Mouse (Mus musculus) embryo, embryonic 11 days (tissue): ENCODE measurements at regions not wholly inside any gene's neighbourhood (a gene's known extent, or its start where the extent isn't known, plus 50 kb on each side); places are given as distances from the start of the nearest gene placed in this dataset.
A peak's percentile ranks its signal among the peaks of the same experiment; 100 is the strongest.

ENCODE experiments used
- DNase-seq: peaks from one replicate; pipeline ENCODE4 v3.0.0-alpha.2; 2015

DNA sequence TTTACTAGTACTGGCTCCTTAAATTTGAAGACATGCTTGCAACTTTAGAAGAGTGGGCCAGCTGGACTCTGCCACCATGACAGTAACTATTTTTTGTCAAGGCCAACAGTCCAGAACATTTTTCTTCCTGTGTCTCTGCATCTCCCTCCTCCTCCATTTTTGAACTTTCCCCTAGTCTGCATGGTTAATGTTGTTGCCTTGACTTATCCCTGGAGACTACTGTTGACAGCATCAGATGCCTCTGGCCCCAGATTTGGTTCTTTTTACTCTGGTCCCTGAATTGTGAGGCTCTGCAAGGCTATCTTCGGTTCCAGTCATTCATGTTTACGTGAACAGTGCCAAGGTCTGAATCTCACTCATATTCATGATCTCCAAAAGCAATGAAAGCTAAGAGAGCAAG is 724.4 kb upstream of the 2610301B20Rik start:
- no peak for DNase-seq

DNA sequence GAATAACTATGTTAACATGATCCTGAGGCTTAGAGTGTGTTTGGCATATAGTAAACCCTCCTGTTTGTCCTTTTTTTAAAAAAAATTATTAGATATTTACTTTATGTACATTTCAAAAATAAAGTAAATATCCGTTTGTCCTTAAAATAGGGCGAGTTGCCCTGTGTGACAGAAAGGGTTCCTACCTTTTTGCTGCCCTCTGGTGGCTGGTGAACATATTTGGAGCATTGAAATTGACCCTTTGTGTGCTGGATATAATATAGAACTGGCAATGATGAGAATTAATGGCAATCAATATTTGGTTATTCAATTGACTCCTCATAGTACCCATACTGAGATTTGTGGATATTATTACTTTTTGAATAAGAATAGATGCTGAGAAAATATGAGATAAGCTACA is 723.8 kb upstream of the 2610301B20Rik start:
- peak; percentile 62 for DNase-seq

DNA sequence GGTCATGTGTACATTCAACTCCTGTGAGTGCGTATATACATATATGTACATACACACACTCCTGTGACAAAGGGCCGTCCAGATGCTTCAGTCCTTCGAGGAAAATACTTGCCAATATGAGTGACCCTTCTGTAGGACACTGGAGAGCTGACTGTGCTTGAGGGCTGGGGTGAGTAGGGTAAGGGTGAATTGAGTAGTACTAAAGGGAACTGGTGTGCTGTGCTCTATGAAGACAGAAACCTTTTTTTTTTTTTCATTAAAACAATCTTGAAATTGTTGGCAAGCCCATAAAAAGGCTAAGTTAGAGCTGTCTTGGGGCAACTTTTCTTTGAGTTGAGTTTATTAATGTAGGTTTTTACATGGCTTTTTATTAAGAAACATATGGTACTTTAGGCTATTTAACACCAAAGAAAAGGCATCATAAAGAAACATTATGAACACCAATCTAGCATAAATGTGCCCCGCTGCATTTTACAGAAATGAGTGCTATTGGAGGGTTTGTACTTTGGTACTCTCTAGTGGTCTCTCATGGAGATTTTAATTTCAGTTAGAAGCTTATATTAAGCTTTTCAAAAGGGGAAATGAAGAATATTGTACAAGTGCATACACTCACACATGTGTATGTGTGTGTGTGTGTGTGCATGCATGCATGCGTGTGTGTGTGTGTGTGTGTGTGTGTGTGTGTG is 718.5 kb upstream of the 2610301B20Rik start:
- no peak for DNase-seq

DNA sequence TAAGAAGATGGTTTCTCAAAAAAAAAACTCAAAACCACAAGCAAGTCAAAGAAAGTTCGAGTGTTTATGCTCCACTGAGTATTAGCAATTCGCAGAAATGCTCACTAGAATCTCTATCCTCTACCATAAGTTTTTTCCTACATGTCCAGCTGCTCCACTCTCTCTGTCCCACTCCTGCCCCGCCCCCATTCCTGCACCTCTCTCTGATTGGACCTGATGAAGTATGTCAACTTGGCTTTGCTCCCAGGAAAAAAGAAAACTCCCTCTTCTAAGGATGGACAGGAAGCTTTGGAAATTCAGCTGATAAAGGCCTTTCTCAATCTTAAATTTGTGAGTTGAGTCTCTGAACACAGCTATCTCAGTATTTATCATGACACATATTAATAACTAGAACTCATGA is 684.4 kb upstream of the 2610301B20Rik start:
- DNase-seq: no peak

DNA sequence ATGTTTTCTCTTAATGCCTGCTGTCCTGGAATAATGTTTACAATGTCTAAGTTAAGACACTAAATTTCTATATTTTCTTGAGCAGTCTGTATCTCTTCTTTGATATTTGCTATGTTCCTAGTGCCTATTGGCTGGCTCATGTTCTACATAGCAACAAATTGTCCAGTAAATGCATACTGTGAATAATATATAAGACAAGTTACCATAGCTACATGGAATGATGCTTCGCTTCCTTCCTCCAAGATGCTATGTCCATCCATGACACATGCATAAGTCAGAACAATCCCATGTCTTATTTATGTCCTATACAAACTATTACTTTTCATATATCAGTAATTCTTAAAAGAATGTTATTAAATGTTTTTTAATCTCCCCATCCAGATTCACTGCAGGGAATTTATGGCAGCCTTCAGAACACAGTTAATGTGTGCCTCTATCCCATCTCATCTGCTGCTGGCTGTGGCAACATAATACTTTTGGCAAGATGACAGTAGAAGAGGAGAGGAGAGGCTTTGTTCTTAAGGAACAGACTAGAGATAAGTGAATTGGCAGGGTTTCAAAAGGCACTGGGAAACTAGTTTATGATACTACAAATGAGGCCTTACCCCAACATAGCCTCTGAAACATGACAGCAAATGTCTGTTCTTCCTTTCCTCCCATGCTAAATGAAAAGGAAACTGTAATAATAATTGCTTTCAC is 676.9 kb upstream of the 2610301B20Rik start:
- no peak for DNase-seq

DNA sequence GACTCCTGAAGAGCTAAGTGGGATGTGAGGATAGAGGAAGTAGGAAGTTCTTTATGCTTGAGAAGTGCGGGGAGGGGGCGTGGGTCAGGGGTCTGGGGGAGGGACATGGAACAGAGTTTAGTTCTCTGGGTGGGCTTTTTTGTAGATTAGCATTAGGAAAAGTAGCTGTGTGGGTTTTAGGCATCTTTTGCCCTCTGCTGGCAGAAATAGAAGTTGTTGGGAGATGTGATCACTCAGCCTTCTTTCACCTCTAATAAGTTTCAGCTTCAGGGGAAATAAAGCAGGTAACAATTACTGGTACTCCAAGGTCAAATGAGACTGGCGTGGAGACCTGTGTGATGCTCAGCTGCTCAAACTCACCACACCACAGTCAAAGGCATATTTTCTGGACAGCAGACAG is 672.5 kb upstream of the 2610301B20Rik start:
- peak; percentile 50 for DNase-seq

DNA sequence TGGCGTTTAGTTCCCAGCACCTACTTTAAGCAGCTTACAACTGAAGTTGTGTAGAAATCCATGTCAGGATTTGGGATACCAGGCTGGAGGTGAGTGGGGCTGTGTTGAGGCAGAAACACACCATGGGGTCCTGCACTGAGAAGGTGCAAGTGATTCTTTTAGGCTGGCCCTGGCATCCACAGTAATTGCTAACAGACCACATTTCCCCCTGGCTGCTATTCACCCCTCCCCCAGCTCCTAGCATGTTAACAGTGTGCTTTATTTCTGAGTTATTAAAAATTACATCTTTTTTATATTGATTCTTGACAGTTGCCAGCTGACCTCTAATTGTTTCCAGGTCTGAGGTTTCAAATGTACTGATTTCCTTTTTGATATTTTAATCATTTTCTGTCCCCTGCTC is 670.1 kb upstream of the 2610301B20Rik start:
- DNase-seq: peak; percentile 50

DNA sequence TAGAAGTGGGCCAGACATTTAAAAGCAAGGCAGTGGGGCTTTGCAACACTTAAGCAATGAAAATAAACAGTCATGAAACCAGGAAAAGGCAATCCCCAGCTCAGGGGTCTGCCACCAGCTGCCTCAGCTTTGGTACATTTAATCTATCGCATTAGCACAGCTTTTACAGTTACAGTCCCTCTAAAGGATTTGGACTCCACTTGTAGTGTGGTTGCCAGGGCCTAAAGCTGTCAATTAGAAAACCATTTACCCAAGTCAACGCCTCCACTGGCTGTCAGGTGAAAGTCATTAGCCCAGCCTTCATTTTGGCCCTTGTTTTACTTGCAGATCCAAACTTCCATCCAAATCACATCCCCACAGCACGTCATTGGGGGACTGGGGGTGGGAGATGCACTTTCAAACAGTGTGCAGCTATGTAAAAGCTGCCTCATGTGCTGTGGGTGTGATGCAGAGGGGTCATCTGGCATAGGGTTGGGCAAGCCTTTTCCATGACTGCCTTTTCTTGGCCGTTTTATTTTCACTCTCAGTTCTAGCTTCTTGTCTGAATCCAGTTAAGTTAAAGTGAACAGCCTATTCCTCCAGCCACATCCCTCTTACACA is 664.9 kb upstream of the 2610301B20Rik start:
- DNase-seq: no peak

DNA sequence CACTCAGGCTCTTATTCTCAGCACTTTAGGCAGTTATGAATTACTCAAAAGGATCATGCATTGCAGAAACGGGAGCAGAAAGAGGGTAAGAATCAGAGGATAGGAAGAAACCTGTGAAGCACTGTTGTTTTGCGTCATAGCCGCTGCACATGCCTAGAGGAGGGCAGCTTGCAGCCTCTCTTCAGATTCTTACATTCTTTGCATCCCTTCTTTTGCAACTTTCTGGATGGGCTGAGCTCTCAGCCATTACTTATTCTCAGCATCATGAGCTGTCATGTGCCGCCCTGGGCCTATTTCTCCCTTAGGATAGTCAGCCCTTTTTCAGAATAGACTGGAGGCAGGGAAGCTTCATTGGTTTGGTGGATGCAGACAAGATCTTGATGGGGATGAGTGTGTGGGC is 663.0 kb upstream of the 2610301B20Rik start:
- no peak for DNase-seq

DNA sequence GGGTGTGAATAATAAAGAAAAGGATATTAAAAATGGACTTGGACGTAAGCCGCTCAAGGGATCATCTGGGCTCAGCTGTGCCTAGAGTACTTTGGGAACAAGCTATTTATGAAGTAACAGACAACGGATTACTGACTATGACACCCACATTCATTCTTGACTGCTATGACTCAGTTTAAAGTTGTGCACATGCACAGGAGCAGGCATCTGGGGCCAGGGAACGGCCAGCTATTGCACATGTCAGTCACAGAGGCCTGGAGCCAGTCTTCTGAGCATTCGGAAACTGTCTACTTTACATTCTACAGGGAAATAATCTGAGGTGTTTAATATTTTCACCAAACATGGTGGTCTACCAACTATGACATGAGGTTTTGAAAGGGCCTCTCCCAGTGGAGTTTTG is 639.0 kb upstream of the 2610301B20Rik start:
- DNase-seq: no peak

DNA sequence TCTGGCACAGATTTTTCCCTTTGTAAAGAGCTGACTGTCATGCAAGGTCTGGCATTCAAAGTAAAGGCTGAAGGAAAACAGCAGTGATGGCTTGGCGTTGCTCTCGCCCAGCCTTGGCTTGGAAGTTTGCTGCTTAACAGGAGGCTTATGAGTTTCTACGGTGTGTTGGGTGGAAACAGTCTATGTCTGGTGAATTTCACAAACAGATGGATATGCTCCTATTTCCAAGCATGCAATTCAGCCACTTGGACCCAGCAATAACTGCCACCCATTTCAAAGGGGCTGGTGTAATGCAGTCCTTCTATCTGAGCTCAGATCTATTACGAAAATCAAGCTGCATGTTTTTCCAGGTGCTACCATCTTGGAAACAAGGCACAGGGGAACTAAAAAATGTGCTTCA is 632.2 kb upstream of the 2610301B20Rik start:
- no peak for DNase-seq

DNA sequence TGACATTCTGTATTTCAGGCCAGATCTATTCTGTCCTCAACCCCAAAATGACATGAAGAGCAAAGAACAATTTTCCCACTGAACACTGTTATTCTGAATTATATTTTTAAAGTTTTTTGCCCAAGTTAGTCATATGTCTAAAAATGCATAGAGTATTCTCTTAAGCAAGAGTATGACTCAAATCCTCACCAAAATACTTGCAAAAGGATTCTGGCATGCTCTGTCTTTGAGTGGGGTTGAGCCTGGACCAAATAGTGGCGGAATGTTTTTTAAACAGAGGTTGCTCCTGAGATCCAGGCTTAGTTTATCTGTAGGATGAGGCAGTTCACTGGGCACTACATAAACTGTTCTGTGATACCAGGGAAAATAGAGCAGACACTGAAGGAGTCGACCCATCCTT is 631.4 kb upstream of the 2610301B20Rik start:
- DNase-seq: no peak

DNA sequence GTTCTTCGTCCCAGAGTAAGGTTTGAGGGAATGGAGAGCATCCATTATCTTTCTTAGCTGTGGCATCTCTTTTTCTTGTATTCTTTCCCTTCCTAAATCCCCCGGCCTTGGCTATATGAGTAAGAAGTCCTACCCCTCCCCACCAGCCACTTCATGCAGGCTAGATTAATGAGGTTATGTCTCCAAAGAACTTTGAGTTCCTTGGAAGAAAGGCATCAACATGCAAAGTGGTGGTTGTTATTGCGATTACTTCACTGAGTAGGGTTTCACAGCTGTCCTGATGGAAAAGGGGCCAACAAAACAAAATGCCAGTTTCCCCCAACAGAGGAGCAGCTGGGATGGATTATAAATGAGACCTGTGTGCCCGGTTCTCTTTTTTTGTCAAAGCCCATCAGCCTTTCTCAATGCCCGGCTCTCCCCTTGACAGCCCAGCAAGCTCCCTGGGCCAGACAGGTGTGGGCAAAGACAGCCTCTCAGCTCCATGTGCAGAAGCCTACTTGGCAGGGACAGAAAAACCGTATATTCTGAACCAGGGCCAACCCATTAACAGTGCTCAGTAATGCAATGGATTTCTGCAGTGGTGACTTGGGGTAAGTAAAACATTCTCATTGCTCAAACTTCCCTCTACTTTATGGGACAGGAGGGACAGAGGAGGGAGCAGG is 620.1 kb upstream of the 2610301B20Rik start:
- no peak for DNase-seq

DNA sequence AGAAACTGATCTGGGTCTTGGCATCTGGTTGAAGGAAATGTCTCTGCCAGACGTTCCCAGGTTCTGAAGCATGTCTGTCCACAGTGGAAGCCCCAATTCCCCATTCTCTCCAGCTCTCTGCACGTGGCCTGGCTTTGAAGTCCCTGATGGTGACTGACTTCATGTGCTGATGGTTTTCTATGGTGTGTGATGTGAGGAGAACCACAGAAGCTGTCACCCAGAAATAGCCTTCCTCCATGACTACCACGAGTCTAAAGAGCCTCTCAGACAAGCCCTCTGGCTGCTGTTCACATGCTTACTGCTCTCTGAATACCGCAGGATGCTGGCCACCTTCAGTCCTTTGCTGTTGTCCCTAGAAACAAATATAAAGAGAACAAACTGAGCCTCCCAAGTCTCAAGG is 616.8 kb upstream of the 2610301B20Rik start:
- DNase-seq: no peak

DNA sequence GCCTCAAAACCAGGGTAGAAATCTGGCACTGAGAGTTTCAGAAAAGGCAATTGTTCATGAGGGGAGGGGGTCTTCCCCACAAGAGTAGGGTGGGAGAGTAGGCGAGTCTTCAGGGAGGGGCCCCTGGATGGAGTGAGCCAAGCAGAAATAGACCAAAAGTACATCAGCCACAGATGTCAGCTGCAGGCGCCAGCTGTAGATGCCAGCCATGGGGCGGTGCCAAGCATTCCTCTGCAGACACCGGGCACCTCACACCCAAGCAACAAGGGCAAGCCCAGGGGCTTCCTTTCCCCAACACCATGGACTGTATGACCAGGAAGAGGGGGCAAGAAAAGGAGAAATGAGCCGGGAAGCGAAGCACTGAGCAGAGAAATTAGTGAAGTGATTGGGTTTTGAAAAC is 613.9 kb upstream of the 2610301B20Rik start:
- no peak for DNase-seq

DNA sequence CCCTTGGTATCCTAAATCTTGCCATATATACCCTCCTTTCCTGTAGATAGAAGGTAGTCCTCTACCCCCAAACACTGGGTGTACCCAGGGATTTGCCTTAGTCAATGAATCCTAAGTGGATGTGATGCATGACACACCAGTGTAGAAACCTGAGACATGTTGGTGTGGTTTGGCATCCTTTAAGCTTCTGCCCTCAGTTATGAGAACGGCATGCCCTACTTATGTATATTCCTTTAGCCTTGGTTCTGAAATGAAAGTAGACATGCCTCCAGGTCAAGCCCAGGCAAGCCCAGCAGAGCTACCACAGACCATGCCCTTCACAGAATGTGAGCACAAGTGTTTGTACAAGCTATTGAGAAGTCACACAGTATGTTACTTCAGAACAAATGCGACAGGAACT is 608.4 kb upstream of the 2610301B20Rik start:
- DNase-seq: no peak

DNA sequence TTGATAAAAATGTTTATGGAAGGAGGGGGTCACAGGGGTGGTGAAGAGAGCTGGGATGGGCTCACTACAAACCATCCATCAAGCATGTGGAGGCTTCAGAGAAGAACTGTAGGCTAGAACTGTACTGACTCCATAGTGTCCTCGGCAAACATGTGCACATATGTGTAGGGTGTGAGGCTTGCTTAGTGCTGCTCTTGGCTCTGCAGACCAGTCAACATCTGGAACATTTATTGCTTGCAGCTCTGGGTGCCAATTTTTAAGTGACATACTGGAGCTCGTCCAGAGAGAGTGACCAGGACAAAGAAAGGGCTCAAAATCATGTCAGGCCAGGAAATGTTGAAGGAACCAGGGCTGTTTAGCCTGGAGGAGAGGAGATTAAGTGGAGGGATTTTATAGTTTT is 588.7 kb upstream of the 2610301B20Rik start:
- DNase-seq: no peak

DNA sequence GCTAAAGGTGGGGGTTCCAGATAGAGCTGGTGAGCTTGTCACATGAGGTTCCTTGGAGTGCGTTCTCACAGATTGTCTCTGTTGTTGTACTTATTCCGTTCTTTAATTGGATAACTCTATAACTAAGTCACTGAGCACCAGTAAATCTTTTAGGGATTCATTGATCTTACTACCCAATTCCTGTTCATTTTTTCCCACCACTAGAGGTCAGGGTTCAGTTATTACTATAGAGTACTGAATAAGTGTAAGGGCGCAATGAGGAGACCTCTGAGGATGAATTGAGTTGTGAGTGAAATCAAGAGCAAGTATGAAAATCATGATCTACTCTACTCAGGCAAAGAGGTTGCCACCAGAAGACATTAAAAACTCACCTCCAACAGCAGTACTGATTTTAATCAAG is 584.0 kb upstream of the 2610301B20Rik start:
- peak; percentile 58 for DNase-seq

DNA sequence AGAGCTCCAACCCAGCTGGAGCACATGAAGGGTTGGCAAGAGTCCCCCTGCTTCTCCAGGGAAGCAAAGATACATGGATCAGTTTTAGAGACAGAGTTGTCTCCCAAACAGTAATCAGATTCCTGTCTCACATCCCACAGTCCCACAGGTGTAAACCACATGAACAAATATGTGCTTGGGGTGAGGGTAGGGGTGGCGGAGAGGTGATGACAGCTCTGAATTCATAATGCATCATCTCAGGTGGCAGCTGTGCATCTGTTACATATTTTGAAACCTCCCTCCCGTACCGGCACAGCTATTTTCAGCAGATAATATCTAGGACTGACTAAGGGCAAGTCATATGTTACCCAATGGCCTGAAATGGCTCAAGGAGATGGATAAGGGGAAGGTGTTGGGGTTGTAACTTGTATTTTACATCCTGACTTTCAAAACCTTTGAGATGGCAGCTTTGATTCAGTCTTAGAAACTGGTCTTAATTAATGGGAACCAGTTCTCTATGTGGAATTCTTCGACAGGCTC is 579.2 kb upstream of the 2610301B20Rik start:
- no peak for DNase-seq

DNA sequence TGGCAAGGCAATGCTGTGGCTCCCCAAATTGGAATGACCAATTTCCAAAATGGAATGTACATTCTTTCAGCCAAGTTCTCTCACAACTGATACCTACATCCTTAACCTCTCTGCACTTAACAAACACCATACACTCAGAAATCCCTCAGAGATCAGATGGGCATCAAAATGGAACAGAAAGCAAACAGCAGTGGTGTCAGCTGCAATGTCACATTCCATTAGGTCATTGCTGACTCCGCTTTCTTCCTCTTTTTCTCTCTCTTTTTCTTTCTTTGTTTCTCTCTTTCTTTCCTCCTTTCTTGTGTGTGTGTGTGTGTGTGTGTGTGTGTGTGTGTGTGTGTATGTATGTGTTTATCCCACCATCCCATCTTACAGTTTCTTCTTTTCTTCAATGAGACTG is 578.1 kb upstream of the 2610301B20Rik start:
- DNase-seq: no peak

DNA sequence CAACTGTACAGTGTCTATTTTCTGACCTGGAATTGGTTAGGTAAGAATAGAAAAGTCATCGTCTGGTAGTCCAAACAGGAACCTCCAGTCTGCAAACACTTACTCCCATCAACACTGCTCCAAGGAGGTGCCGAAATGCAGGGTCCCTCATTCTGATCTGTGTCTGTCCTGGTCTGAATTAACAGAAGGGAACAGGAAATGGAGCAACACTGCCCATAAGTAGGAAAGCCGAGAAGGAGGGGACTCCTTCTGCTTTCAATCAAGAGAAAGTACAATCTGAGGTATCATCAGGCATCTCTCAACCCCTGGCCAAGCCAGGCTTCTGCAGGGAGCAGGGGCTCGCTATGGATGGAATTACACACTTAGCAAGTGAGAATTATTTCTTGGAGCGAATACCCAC is 562.4 kb upstream of the 2610301B20Rik start:
- DNase-seq: peak; percentile 22

DNA sequence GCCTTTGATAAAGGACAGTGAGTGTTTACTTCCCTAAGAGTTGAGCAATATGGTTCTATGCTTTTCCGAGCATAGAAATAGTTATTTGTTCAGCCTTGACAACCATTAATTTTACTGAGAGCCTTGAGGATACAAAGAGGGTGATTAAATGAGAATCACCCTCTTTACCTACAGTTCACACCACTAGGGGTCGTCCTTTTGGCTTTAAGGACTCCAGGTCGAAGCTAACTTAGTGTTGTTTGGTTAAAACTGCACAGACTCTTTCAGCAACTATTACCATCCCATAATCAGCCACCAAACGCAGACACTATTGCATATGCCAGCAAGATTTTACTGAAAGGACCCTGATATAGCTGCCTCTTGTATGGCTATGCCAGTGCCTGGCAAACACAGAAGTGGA is 559.2 kb upstream of the 2610301B20Rik start:
- DNase-seq: no peak

DNA sequence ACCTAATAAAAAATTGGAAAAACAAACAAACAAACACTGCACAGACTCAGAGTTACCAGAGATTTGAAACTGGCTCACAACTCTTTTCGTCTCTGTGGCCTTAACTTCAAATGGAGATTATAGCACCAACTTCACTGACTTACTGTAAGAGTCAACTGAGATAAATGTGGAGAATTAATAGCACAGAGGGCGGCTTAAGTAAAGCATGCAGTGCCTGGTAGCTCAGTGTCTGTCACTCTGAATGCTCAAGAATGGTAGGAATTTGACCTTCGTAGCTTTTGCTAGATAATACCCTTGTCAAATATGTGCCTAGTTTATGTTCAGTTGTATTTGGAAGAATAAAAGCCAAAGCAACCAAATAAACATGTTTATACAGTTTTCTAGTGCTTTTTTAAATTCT is 558.4 kb upstream of the 2610301B20Rik start:
- no peak for DNase-seq

DNA sequence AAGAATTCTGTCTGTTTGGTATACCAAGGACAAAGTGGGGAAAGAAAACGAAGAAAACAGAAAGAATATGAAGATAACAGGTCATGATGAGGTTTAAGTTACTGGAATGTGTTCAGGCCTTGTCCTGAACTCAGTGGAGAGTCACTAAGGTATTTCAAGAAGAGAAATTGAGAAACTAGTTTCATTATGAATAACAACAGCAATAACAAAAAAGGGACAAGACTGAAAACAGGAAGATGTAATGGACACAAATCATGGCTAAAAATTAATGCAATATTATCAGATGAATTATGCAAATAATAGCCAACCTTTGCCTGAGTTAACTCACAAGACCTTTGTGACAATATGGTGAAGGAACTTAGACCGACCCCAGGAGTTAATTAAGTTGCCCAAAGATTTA is 530.2 kb upstream of the 2610301B20Rik start:
- DNase-seq: no peak
